Mouse (Mus musculus): ENCODE data around the gene Ubr4. TPM values are rescaled to one million over a fixed set of nuclear protein-coding genes. Genes with fewer than 3 reads are reported as not detected.

The Ubr4 gene
- polyA plus RNA-seq, 1 experiment from 2014 or later, result 72.4 TPM

GRCm38 (mm10) chr4:139446176-139446575, 93.8 kb downstream of the Ubr4 start:
- H3K9me3 ChIP-seq (ENCODE audit: control insufficient read depth, low read length), result no peaks in the 10 kb centered on the region
- peaks cover 99% of the 10 kb centered on the region for H3K36me3 ChIP-seq (ENCODE audit: control insufficient read depth, insufficient read depth, low read length)
- 93% methylated on average over 2 of the region's 2 CpGs for WGBS
- H3K4me1 ChIP-seq (ENCODE audit: control insufficient read depth, insufficient read depth, low read length), result no peaks in the 10 kb centered on the region
- no peaks in the 10 kb centered on the region for H3K27me3 ChIP-seq (replicated peaks; ENCODE audit: control insufficient read depth, insufficient read depth, low read length)
- no peak overlapping the region for H3K4me3 ChIP-seq (ENCODE audit: low read depth, low read length)
- ATAC-seq (ENCODE audit: low read depth), result no peak
- no peak for DNase-seq (ENCODE audit: low spot score)
- no peak overlapping the region for H3K9ac ChIP-seq (ENCODE audit: low read depth, low read length)
- no peak overlapping the region for H3K4me2 ChIP-seq (ENCODE audit: low read depth, low read length)
- no peak overlapping the region for H3K27ac ChIP-seq (replicated peaks; ENCODE audit: low read depth, low read length)

- H3K27me3 ChIP-seq (replicated peaks; ENCODE audit: control insufficient read depth, insufficient read depth, low read length), result no peaks in the 10 kb centered on the region
- DNase-seq (ENCODE audit: low spot score), result no peak
- no peak overlapping the region for H3K9ac ChIP-seq (ENCODE audit: low read depth, low read length)
- no peak overlapping the region for H3K27ac ChIP-seq (replicated peaks; ENCODE audit: low read depth, low read length)
- no peak for ATAC-seq (ENCODE audit: low read depth)
- H3K4me2 ChIP-seq (ENCODE audit: low read depth, low read length), result no peak overlapping the region
- 83% methylated on average over 11 of the region's 11 CpGs for WGBS
- peaks cover 99% of the 10 kb centered on the region for H3K36me3 ChIP-seq (ENCODE audit: control insufficient read depth, insufficient read depth, low read length)
- H3K4me3 ChIP-seq (ENCODE audit: low read depth, low read length), result no peak overlapping the region
- H3K4me1 ChIP-seq (ENCODE audit: control insufficient read depth, insufficient read depth, low read length), result no peaks in the 10 kb centered on the region
- no peaks in the 10 kb centered on the region for H3K9me3 ChIP-seq (ENCODE audit: control insufficient read depth, low read length)
Measured at GRCm38 (mm10) chr4:139446731-139447675, 94.6 kb downstream of the Ubr4 start.

- ATAC-seq (ENCODE audit: low read depth), result no peak
- no peak for DNase-seq (ENCODE audit: low spot score)
- WGBS, result 93% methylated on average over 8 of the region's 8 CpGs
Measured at GRCm38 (mm10) chr4:139452944-139453700, 100.7 kb downstream of the Ubr4 start.

GRCm38 (mm10) chr4:139454339-139454738, 101.9 kb downstream of the Ubr4 start:
- H3K27me3 ChIP-seq (replicated peaks; ENCODE audit: control insufficient read depth, insufficient read depth, low read length), result no peaks in the 10 kb centered on the region
- H3K27ac ChIP-seq (replicated peaks; ENCODE audit: low read depth, low read length), result no peak overlapping the region
- no peak overlapping the region for H3K9ac ChIP-seq (ENCODE audit: low read depth, low read length)
- H3K4me1 ChIP-seq (ENCODE audit: control insufficient read depth, insufficient read depth, low read length), result no peaks in the 10 kb centered on the region
- H3K4me2 ChIP-seq (ENCODE audit: low read depth, low read length), result no peak overlapping the region
- ATAC-seq (ENCODE audit: low read depth) (no peak), DNase-seq (ENCODE audit: low spot score) (no peak)
- WGBS, result 85% methylated on average over 6 of the region's 6 CpGs
- no peaks in the 10 kb centered on the region for H3K9me3 ChIP-seq (ENCODE audit: control insufficient read depth, low read length)
- no peak overlapping the region for H3K4me3 ChIP-seq (ENCODE audit: low read depth, low read length)
- H3K36me3 ChIP-seq (ENCODE audit: control insufficient read depth, insufficient read depth, low read length), result peaks cover 99% of the 10 kb centered on the region

More at GRCm38 (mm10) chr4:139452944-139453700, 100.7 kb downstream of the Ubr4 start:
- H3K36me3 ChIP-seq (ENCODE audit: control insufficient read depth, insufficient read depth, low read length), result peaks cover 99% of the 10 kb centered on the region
- no peak overlapping the region for H3K27ac ChIP-seq (replicated peaks; ENCODE audit: low read depth, low read length)
- no peak overlapping the region for H3K4me3 ChIP-seq (ENCODE audit: low read depth, low read length)
- H3K9ac ChIP-seq (ENCODE audit: low read depth, low read length), result no peak overlapping the region
- no peaks in the 10 kb centered on the region for H3K9me3 ChIP-seq (ENCODE audit: control insufficient read depth, low read length)
- no peaks in the 10 kb centered on the region for H3K27me3 ChIP-seq (replicated peaks; ENCODE audit: control insufficient read depth, insufficient read depth, low read length)
- H3K4me1 ChIP-seq (ENCODE audit: control insufficient read depth, insufficient read depth, low read length), result no peaks in the 10 kb centered on the region
- no peak overlapping the region for H3K4me2 ChIP-seq (ENCODE audit: low read depth, low read length)

- no peaks in the 10 kb centered on the region for H3K27me3 ChIP-seq (replicated peaks; ENCODE audit: control insufficient read depth, insufficient read depth, low read length)
- H3K9me3 ChIP-seq (ENCODE audit: control insufficient read depth, low read length), result no peaks in the 10 kb centered on the region
- no peaks in the 10 kb centered on the region for H3K4me1 ChIP-seq (ENCODE audit: control insufficient read depth, insufficient read depth, low read length)
- H3K27ac ChIP-seq (replicated peaks; ENCODE audit: low read depth, low read length), result no peak overlapping the region
- H3K4me2 ChIP-seq (ENCODE audit: low read depth, low read length), result no peak overlapping the region
- peak; percentile 89 for ATAC-seq (ENCODE audit: low read depth)
- H3K9ac ChIP-seq (ENCODE audit: low read depth, low read length), result no peak overlapping the region
- DNase-seq (ENCODE audit: low spot score), result peak; percentile 75
- H3K36me3 ChIP-seq (ENCODE audit: control insufficient read depth, insufficient read depth, low read length), result peaks cover 98% of the 10 kb centered on the region
- no peak overlapping the region for H3K4me3 ChIP-seq (ENCODE audit: low read depth, low read length)
- 84% methylated on average over 15 of the region's 15 CpGs for WGBS
Measured at GRCm38 (mm10) chr4:139459970-139460369, 107.6 kb downstream of the Ubr4 start.

- DNase-seq (ENCODE audit: low spot score), result no peak
- Histone ChIP-seq H3K36me3 (ENCODE audit: control insufficient read depth, insufficient read depth, low read length) (peaks cover 98% of the 10 kb centered on the region), H3K4me1 (ENCODE audit: control insufficient read depth, insufficient read depth, low read length) (no peaks in the 10 kb centered on the region), H3K4me2 (ENCODE audit: low read depth, low read length) (no peak overlapping the region), H3K9me3 (ENCODE audit: control insufficient read depth, low read length) (no peaks in the 10 kb centered on the region), H3K27me3 (replicated peaks; ENCODE audit: control insufficient read depth, insufficient read depth, low read length) (no peaks in the 10 kb centered on the region), H3K4me3 (ENCODE audit: low read depth, low read length) (no peak overlapping the region), H3K9ac (ENCODE audit: low read depth, low read length) (no peak overlapping the region), H3K27ac (replicated peaks; ENCODE audit: low read depth, low read length) (no peak overlapping the region)
- WGBS, result 90% methylated on average over 12 of the region's 12 CpGs
- ATAC-seq (ENCODE audit: low read depth), result no peak
Measured at GRCm38 (mm10) chr4:139464163-139464562, 111.8 kb downstream of the Ubr4 start.

- Histone ChIP-seq H3K27me3 (replicated peaks; ENCODE audit: control insufficient read depth, insufficient read depth, low read length) (no peaks in the 10 kb centered on the region), H3K4me2 (ENCODE audit: low read depth, low read length) (no peak overlapping the region), H3K36me3 (ENCODE audit: control insufficient read depth, insufficient read depth, low read length) (peaks cover 99% of the 10 kb centered on the region), H3K9me3 (ENCODE audit: control insufficient read depth, low read length) (no peaks in the 10 kb centered on the region), H3K4me3 (ENCODE audit: low read depth, low read length) (no peak overlapping the region), H3K9ac (ENCODE audit: low read depth, low read length) (no peak overlapping the region), H3K4me1 (ENCODE audit: control insufficient read depth, insufficient read depth, low read length) (no peaks in the 10 kb centered on the region), H3K27ac (replicated peaks; ENCODE audit: low read depth, low read length) (no peak overlapping the region)
- ATAC-seq (ENCODE audit: low read depth) (no peak), DNase-seq (ENCODE audit: low spot score) (no peak)
- WGBS, result 86% methylated on average over 6 of the region's 6 CpGs
Measured at GRCm38 (mm10) chr4:139466541-139466940, 114.1 kb downstream of the Ubr4 start.

- Histone ChIP-seq H3K4me2 (ENCODE audit: low read depth, low read length) (no peak overlapping the region), H3K27ac (replicated peaks; ENCODE audit: low read depth, low read length) (no peak overlapping the region), H3K9me3 (ENCODE audit: control insufficient read depth, low read length) (no peaks in the 10 kb centered on the region), H3K9ac (ENCODE audit: low read depth, low read length) (no peak overlapping the region), H3K4me3 (ENCODE audit: low read depth, low read length) (no peak overlapping the region), H3K4me1 (ENCODE audit: control insufficient read depth, insufficient read depth, low read length) (no peaks in the 10 kb centered on the region), H3K36me3 (ENCODE audit: control insufficient read depth, insufficient read depth, low read length) (peaks cover 98% of the 10 kb centered on the region), H3K27me3 (replicated peaks; ENCODE audit: control insufficient read depth, insufficient read depth, low read length) (no peaks in the 10 kb centered on the region)
- DNase-seq (ENCODE audit: low spot score) (peak; percentile 69), ATAC-seq (ENCODE audit: low read depth) (peak; percentile 73)
- 45% methylated on average over 6 of the region's 7 CpGs for WGBS
Measured at GRCm38 (mm10) chr4:139470198-139470597, 117.8 kb downstream of the Ubr4 start.

Data from embryonic facial prominence, embryonic 14.5 days (tissue).